Mouse (Mus musculus): ENCODE measurements around the gene Ncbp2. TPM values are rescaled to one million over a fixed set of nuclear protein-coding genes. Genes with fewer than 3 reads are reported as not detected.

Ncbp2 gene
- polyA plus RNA-seq, 1 experiment from 2014 or later = 88.3 TPM

- H3K27me3 ChIP-seq (ENCODE audit: control insufficient read depth, insufficient read depth, low read length) = no peaks in the 10 kb centered on the region
- H3K4me3 ChIP-seq (replicated peaks; ENCODE audit: low read length) = no peak overlapping the region
- H3K4me1 ChIP-seq (replicated peaks; ENCODE audit: control insufficient read depth, insufficient read depth, low read length) = peaks cover 10% of the 10 kb centered on the region
- H3K4me2 ChIP-seq (replicated peaks) = no peak overlapping the region
- H3K9me3 ChIP-seq (ENCODE audit: control insufficient read depth, low read length) = no peaks in the 10 kb centered on the region
- no peak overlapping the region for H3K9ac ChIP-seq
- no peak for ATAC-seq (ENCODE audit: low FRiP score)
- no peaks in the 10 kb centered on the region for H3K36me3 ChIP-seq (replicated peaks; ENCODE audit: control insufficient read depth, insufficient read depth)
- no peak overlapping the region for H3K27ac ChIP-seq
- 77% methylated on average over 10 of the region's 10 CpGs for WGBS
- DNase-seq (ENCODE audit: low spot score) = no peak
Observed at GRCm38 (mm10) chr16:31910281-31910847, 37.9 kb upstream of the Ncbp2 start.

- no peaks in the 10 kb centered on the region for H3K9me3 ChIP-seq (ENCODE audit: control insufficient read depth, low read length)
- H3K4me3 ChIP-seq (replicated peaks; ENCODE audit: low read length) = no peak overlapping the region
- H3K27ac ChIP-seq = no peak overlapping the region
- no peak for DNase-seq (ENCODE audit: low spot score)
- no peak for ATAC-seq (ENCODE audit: low FRiP score)
- H3K36me3 ChIP-seq (replicated peaks; ENCODE audit: control insufficient read depth, insufficient read depth) = no peaks in the 10 kb centered on the region
- no peaks in the 10 kb centered on the region for H3K4me1 ChIP-seq (replicated peaks; ENCODE audit: control insufficient read depth, insufficient read depth, low read length)
- H3K4me2 ChIP-seq (replicated peaks) = no peak overlapping the region
- H3K27me3 ChIP-seq (ENCODE audit: control insufficient read depth, insufficient read depth, low read length) = no peaks in the 10 kb centered on the region
- no peak overlapping the region for H3K9ac ChIP-seq
- 71% methylated on average over 11 of the region's 11 CpGs for WGBS
Observed at GRCm38 (mm10) chr16:31917776-31918175, 30.5 kb upstream of the Ncbp2 start.

- no peak overlapping the region for H3K27ac ChIP-seq
- H3K4me3 ChIP-seq (replicated peaks; ENCODE audit: low read length) = no peak overlapping the region
- WGBS = 3% methylated on average over 14 of the region's 14 CpGs
- peak; percentile 96 for DNase-seq (ENCODE audit: low spot score)
- no peaks in the 10 kb centered on the region for H3K9me3 ChIP-seq (ENCODE audit: control insufficient read depth, low read length)
- peak; percentile 48; the same call in 1 of the 2 replicates for ATAC-seq (ENCODE audit: low FRiP score)
- H3K4me2 ChIP-seq (replicated peaks) = peak overlapping the region; percentile 30; the same call in 1 of the 2 replicates
- no peaks in the 10 kb centered on the region for H3K4me1 ChIP-seq (replicated peaks; ENCODE audit: control insufficient read depth, insufficient read depth, low read length)
- no peaks in the 10 kb centered on the region for H3K27me3 ChIP-seq (ENCODE audit: control insufficient read depth, insufficient read depth, low read length)
- no peaks in the 10 kb centered on the region for H3K36me3 ChIP-seq (replicated peaks; ENCODE audit: control insufficient read depth, insufficient read depth)
- H3K9ac ChIP-seq = peak overlapping the region; percentile 44
Observed at GRCm38 (mm10) chr16:31918248-31918724, 30.0 kb upstream of the Ncbp2 start.

GRCm38 (mm10) chr16:31924368-31924767 is 23.9 kb upstream of the Ncbp2 start:
- H3K27me3 ChIP-seq (ENCODE audit: control insufficient read depth, insufficient read depth, low read length) = no peaks in the 10 kb centered on the region
- H3K36me3 ChIP-seq (replicated peaks; ENCODE audit: control insufficient read depth, insufficient read depth) = no peaks in the 10 kb centered on the region
- DNase-seq (ENCODE audit: low spot score) = no peak
- 91% methylated on average over 6 of the region's 6 CpGs for WGBS
- no peak overlapping the region for H3K4me2 ChIP-seq (replicated peaks)
- no peaks in the 10 kb centered on the region for H3K4me1 ChIP-seq (replicated peaks; ENCODE audit: control insufficient read depth, insufficient read depth, low read length)
- H3K9ac ChIP-seq = no peak overlapping the region
- no peak overlapping the region for H3K4me3 ChIP-seq (replicated peaks; ENCODE audit: low read length)
- ATAC-seq (ENCODE audit: low FRiP score) = no peak
- no peak overlapping the region for H3K27ac ChIP-seq
- no peaks in the 10 kb centered on the region for H3K9me3 ChIP-seq (ENCODE audit: control insufficient read depth, low read length)

- no peaks in the 10 kb centered on the region for H3K9me3 ChIP-seq (ENCODE audit: control insufficient read depth, low read length)
- H3K4me3 ChIP-seq (replicated peaks; ENCODE audit: low read length) = no peak overlapping the region
- H3K36me3 ChIP-seq (replicated peaks; ENCODE audit: control insufficient read depth, insufficient read depth) = no peaks in the 10 kb centered on the region
- H3K4me2 ChIP-seq (replicated peaks) = no peak overlapping the region
- H3K4me1 ChIP-seq (replicated peaks; ENCODE audit: control insufficient read depth, insufficient read depth, low read length) = no peaks in the 10 kb centered on the region
- no peak overlapping the region for H3K9ac ChIP-seq
- no peaks in the 10 kb centered on the region for H3K27me3 ChIP-seq (ENCODE audit: control insufficient read depth, insufficient read depth, low read length)
- WGBS = 83% methylated on average over 6 of the region's 6 CpGs
- ATAC-seq (ENCODE audit: low FRiP score) (no peak), DNase-seq (ENCODE audit: low spot score) (no peak)
- no peak overlapping the region for H3K27ac ChIP-seq
Observed at GRCm38 (mm10) chr16:31926091-31926490, 22.2 kb upstream of the Ncbp2 start.

GRCm38 (mm10) chr16:31926547-31927182 is 21.6 kb upstream of the Ncbp2 start:
- DNase-seq (ENCODE audit: low spot score) (no peak), ATAC-seq (ENCODE audit: low FRiP score) (no peak)
- no peak overlapping the region for H3K4me2 ChIP-seq (replicated peaks)
- H3K9me3 ChIP-seq (ENCODE audit: control insufficient read depth, low read length) = no peaks in the 10 kb centered on the region
- WGBS = 83% methylated on average over 13 of the region's 13 CpGs
- no peaks in the 10 kb centered on the region for H3K36me3 ChIP-seq (replicated peaks; ENCODE audit: control insufficient read depth, insufficient read depth)
- no peaks in the 10 kb centered on the region for H3K4me1 ChIP-seq (replicated peaks; ENCODE audit: control insufficient read depth, insufficient read depth, low read length)
- H3K9ac ChIP-seq = no peak overlapping the region
- no peak overlapping the region for H3K27ac ChIP-seq
- H3K27me3 ChIP-seq (ENCODE audit: control insufficient read depth, insufficient read depth, low read length) = no peaks in the 10 kb centered on the region
- H3K4me3 ChIP-seq (replicated peaks; ENCODE audit: low read length) = no peak overlapping the region

- Histone ChIP-seq H3K36me3 (replicated peaks; ENCODE audit: control insufficient read depth, insufficient read depth) (no peaks in the 10 kb centered on the region), H3K27me3 (ENCODE audit: control insufficient read depth, insufficient read depth, low read length) (no peaks in the 10 kb centered on the region), H3K9ac (no peak overlapping the region), H3K27ac (no peak overlapping the region), H3K4me1 (replicated peaks; ENCODE audit: control insufficient read depth, insufficient read depth, low read length) (no peaks in the 10 kb centered on the region), H3K4me2 (replicated peaks) (no peak overlapping the region), H3K9me3 (ENCODE audit: control insufficient read depth, low read length) (no peaks in the 10 kb centered on the region), H3K4me3 (replicated peaks; ENCODE audit: low read length) (no peak overlapping the region)
- no peak for ATAC-seq (ENCODE audit: low FRiP score)
- DNase-seq (ENCODE audit: low spot score) = no peak
- 83% methylated on average over 5 of the region's 5 CpGs for WGBS
Observed at GRCm38 (mm10) chr16:31927412-31927811, 20.9 kb upstream of the Ncbp2 start.

- no peak overlapping the region for H3K4me3 ChIP-seq (replicated peaks; ENCODE audit: low read length)
- ATAC-seq (ENCODE audit: low FRiP score) = no peak
- H3K9ac ChIP-seq = peak overlapping the region; percentile 17; the same call in 1 of the 2 replicates
- no peak for DNase-seq (ENCODE audit: low spot score)
- 0 out of 2 replicates have a peak overlapping the region, but pooled peaks have one; percentile 8 for H3K4me2 ChIP-seq (replicated peaks)
- H3K4me1 ChIP-seq (replicated peaks; ENCODE audit: control insufficient read depth, insufficient read depth, low read length) = peaks cover 24% of the 10 kb centered on the region
- no peaks in the 10 kb centered on the region for H3K27me3 ChIP-seq (ENCODE audit: control insufficient read depth, insufficient read depth, low read length)
- H3K27ac ChIP-seq = no peak overlapping the region
- no peaks in the 10 kb centered on the region for H3K9me3 ChIP-seq (ENCODE audit: control insufficient read depth, low read length)
- H3K36me3 ChIP-seq (replicated peaks; ENCODE audit: control insufficient read depth, insufficient read depth) = no peaks in the 10 kb centered on the region
- 50% methylated on average over 17 of the region's 17 CpGs for WGBS
Observed at GRCm38 (mm10) chr16:31931330-31931729, 17.0 kb upstream of the Ncbp2 start.

- Histone ChIP-seq H3K4me1 (replicated peaks; ENCODE audit: control insufficient read depth, insufficient read depth, low read length) (peaks cover 24% of the 10 kb centered on the region), H3K27me3 (ENCODE audit: control insufficient read depth, insufficient read depth, low read length) (no peaks in the 10 kb centered on the region), H3K27ac (peak overlapping the region; percentile 96), H3K9me3 (ENCODE audit: control insufficient read depth, low read length) (no peaks in the 10 kb centered on the region), H3K4me2 (replicated peaks) (peak overlapping the region; percentile 81; the same call in 1 of the 2 replicates), H3K36me3 (replicated peaks; ENCODE audit: control insufficient read depth, insufficient read depth) (no peaks in the 10 kb centered on the region), H3K4me3 (replicated peaks; ENCODE audit: low read length) (no peak overlapping the region), H3K9ac (peak overlapping the region; percentile 2; the same call in 1 of the 2 replicates)
- no peak for DNase-seq (ENCODE audit: low spot score)
- ATAC-seq (ENCODE audit: low FRiP score) = no peak
- 26% methylated on average over 5 of the region's 5 CpGs for WGBS
Observed at GRCm38 (mm10) chr16:31932255-31932654, 16.1 kb upstream of the Ncbp2 start.

Data from hindbrain, embryonic 14.5 days (tissue).